ENCODE assay signal across 7 mouse cellular contexts in the genomic region with DNA sequence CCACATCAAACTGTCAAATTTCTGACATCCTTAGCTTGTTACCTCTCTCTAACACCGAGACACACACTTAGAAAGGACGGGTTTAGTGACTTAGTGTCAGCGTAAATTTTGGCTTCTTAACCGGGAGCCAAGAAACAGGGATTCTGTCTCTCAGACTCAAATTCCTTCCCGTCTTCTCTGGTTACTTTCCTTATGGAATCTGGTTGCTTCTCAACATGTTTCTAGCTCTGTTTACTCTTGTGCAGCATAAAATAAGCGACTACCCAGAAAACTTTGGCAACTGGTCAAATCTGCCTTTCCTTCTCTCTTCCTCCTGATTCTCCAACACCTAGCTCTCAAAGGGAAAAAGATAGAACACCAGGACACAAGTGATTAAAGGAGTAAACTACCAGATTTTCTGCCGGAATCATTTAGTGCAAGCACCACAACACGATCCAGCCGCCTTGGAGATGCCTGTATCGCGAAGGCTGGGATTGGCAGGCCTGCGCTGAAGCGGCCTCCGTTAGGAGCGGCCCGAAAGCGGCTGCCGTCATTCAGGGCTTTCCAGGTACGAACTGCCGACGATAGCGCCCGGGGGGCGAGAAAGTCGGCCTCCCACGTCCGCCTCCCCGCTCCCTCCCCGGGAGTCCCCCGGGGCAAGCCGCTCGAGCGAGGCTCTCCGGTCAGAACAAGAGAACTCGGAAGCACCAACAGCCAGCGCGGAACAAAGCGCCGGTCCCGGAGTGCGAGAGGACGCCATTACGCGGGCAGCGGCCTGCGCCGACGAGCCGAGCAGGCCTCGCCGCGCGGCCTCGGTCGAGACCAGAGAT. TPM values are rescaled to one million over a fixed set of nuclear protein-coding genes. Genes with fewer than 3 reads are reported as not detected.
DNase-seq lines count a peak whose midpoint lies in the region; ATAC-seq and TF ChIP-seq lines count a peak whose summit lies in the region.

No protein-coding gene starts in this region.

- peak overlapping the region; percentile 97 for H3K27ac ChIP-seq in lung, embryonic 14.5 days (ENCODE audit: low read depth)
- peak overlapping the region; percentile 99 for H3K27ac ChIP-seq in brown adipose tissue, adult 24 weeks (replicated peaks; ENCODE audit: low read depth, low read length)
- H3K27ac ChIP-seq in forebrain, embryonic 12.5 days = peak overlapping the region; percentile 86
- H3K27ac ChIP-seq in limb, embryonic 14.5 days (replicated peaks; ENCODE audit: low read depth, low read length) = peak overlapping the region; percentile 93
- peak overlapping the region; percentile 94 for H3K27ac ChIP-seq in neural tube, embryonic 14.5 days (ENCODE audit: low read depth, low read length)

- TF ChIP-seq POLR2A in limb, embryonic 14.5 days (IDR thresholded peaks at IDR 0.05; ENCODE audit: borderline replicate concordance, extremely low read depth, insufficient read depth, insufficient read length) = no peak

- H3K9me3 ChIP-seq in lung, embryonic 14.5 days (ENCODE audit: low read depth, low read length) = no peaks in the 10 kb centered on the region
- no peaks in the 10 kb centered on the region for H3K9me3 ChIP-seq in forebrain, embryonic 12.5 days
- no peaks in the 10 kb centered on the region for H3K9me3 ChIP-seq in limb, embryonic 14.5 days (ENCODE audit: control insufficient read depth, low read length)
- H3K9me3 ChIP-seq in neural tube, embryonic 14.5 days (ENCODE audit: control insufficient read depth, low read length) = no peaks in the 10 kb centered on the region

- H3K4me1 ChIP-seq in lung, embryonic 14.5 days (ENCODE audit: insufficient read depth) = peaks cover 5% of the 10 kb centered on the region; the same call in 1 of the 2 replicates
- H3K4me1 ChIP-seq in brown adipose tissue, adult 24 weeks (ENCODE audit: control insufficient read depth, insufficient read depth, insufficient read length, low read length) = 0 out of 2 replicates have a peak, but pooled peaks cover 2% of the 10 kb centered on the region
- peaks cover 11% of the 10 kb centered on the region for H3K4me1 ChIP-seq in forebrain, embryonic 12.5 days
- peaks cover 5% of the 10 kb centered on the region; the same call in 1 of the 2 replicates for H3K4me1 ChIP-seq in limb, embryonic 14.5 days (ENCODE audit: control insufficient read depth, insufficient read depth, low read length)
- peaks cover 8% of the 10 kb centered on the region for H3K4me1 ChIP-seq in neural tube, embryonic 14.5 days (ENCODE audit: control insufficient read depth, insufficient read depth, low read length)

- peak overlapping the region; percentile 82 for H3K4me2 ChIP-seq in lung, embryonic 14.5 days
- H3K4me2 ChIP-seq in forebrain, embryonic 12.5 days = peak overlapping the region; percentile 78
- H3K4me2 ChIP-seq in limb, embryonic 14.5 days (replicated peaks; ENCODE audit: low read depth, low read length, severe bottlenecking) = peak overlapping the region; percentile 79
- H3K4me2 ChIP-seq in neural tube, embryonic 14.5 days (ENCODE audit: low read depth, low read length) = peak overlapping the region; percentile 54

- H3K27me3 ChIP-seq in lung, embryonic 14.5 days (ENCODE audit: insufficient read depth, low read length) = no peaks in the 10 kb centered on the region
- H3K27me3 ChIP-seq in forebrain, embryonic 12.5 days = no peaks in the 10 kb centered on the region
- H3K27me3 ChIP-seq in limb, embryonic 14.5 days (ENCODE audit: control insufficient read depth, insufficient read depth, low read length) = no peaks in the 10 kb centered on the region
- H3K27me3 ChIP-seq in neural tube, embryonic 14.5 days (ENCODE audit: control insufficient read depth, insufficient read depth, low read length) = no peaks in the 10 kb centered on the region; the same call in 1 of the 2 replicates

- TF ChIP-seq CTCF in lung, embryonic 14.5 days (IDR thresholded peaks at IDR 0.05; ENCODE audit: low read depth) = no peak

- under 1% methylated on average over 55 of the region's 55 CpGs for WGBS in lung, embryonic 14.5 days
- under 1% methylated on average over 55 of the region's 55 CpGs for WGBS in forebrain, embryonic 12.5 days
- WGBS in limb, embryonic 14.5 days = under 1% methylated on average over 37 of the region's 55 CpGs
- WGBS in neural tube, embryonic 14.5 days = under 1% methylated on average over 55 of the region's 55 CpGs

- 0 out of 2 replicates have a peak, but pooled peaks cover 2% of the 10 kb centered on the region for H3K36me3 ChIP-seq in lung, embryonic 14.5 days (ENCODE audit: insufficient read depth)
- H3K36me3 ChIP-seq in forebrain, embryonic 12.5 days (replicated peaks) = no peaks in the 10 kb centered on the region
- H3K36me3 ChIP-seq in limb, embryonic 14.5 days (ENCODE audit: control insufficient read depth, insufficient read depth, low read length) = no peaks in the 10 kb centered on the region
- no peaks in the 10 kb centered on the region for H3K36me3 ChIP-seq in neural tube, embryonic 14.5 days (ENCODE audit: control insufficient read depth, insufficient read depth, low read length)

- peak; percentile 61 for DNase-seq in lung, embryonic 14.5 days
- no peak for DNase-seq in lung, postnatal 4 days
- DNase-seq in limb, embryonic 14.5 days (ENCODE audit: low spot score) = peak; percentile 25
- DNase-seq in urinary bladder, postnatal 36 days (ENCODE audit: low spot score in 2 of 2) = no peak

- H3K9ac ChIP-seq in lung, embryonic 14.5 days = peak overlapping the region; percentile 99
- H3K9ac ChIP-seq in forebrain, embryonic 12.5 days = peak overlapping the region; percentile 88
- peak overlapping the region; percentile 98 for H3K9ac ChIP-seq in limb, embryonic 14.5 days (ENCODE audit: low read depth, low read length, severe bottlenecking)
- peak overlapping the region; percentile 97 for H3K9ac ChIP-seq in neural tube, embryonic 14.5 days (replicated peaks; ENCODE audit: low read depth, low read length)

- peak; percentile 59 for ATAC-seq in lung, embryonic 14.5 days (ENCODE audit: insufficient read depth)
- peak; percentile 74 for ATAC-seq in forebrain, embryonic 12.5 days (ENCODE audit: low FRiP score)
- peak; percentile 49 for ATAC-seq in limb, embryonic 14.5 days (ENCODE audit: low FRiP score, low read depth)
- ATAC-seq in neural tube, embryonic 14.5 days (ENCODE audit: low read depth) = peak; percentile 77

- peak overlapping the region; percentile 98 for H3K4me3 ChIP-seq in lung, embryonic 14.5 days (ENCODE audit: low read depth, low read length)
- H3K4me3 ChIP-seq in brown adipose tissue, adult 24 weeks (ENCODE audit: insufficient read depth, low read depth, low read length) = peak overlapping the region; percentile 99
- H3K4me3 ChIP-seq in forebrain, embryonic 12.5 days (replicated peaks) = peak overlapping the region; percentile 98
- peak overlapping the region; percentile 98 for H3K4me3 ChIP-seq in limb, embryonic 14.5 days (replicated peaks; ENCODE audit: low read length)
- peak overlapping the region; percentile 100 for H3K4me3 ChIP-seq in neural tube, embryonic 14.5 days (ENCODE audit: low read depth, low read length)

RNA-seq across cellular contexts. Expression of a gene that starts 0.6 kb away (rescaled TPM):
- 313 and 342 TPM in 2 replicates for polyA plus RNA-seq in lung, embryonic 14.5 days (2014; fragmentation: Nextera tagmentation; extraction: Ambion mirVana)
- polyA plus RNA-seq in brown adipose tissue, adult 24 weeks (2012; ENCODE audit: insufficient read depth, insufficient read length, missing spikeins) = 58.4 and 61.2 TPM in 2 replicates
- 376 and 422 TPM in 2 replicates for polyA plus RNA-seq in forebrain, embryonic 12.5 days (2016; fragmentation: Nextera tagmentation; extraction: Ambion mirVana)
- 181 and 211 TPM in 2 replicates for polyA plus RNA-seq in limb, embryonic 14.5 days (2012; rRNA removed)
- polyA plus RNA-seq in limb, embryonic 14.5 days (2014; fragmentation: Nextera tagmentation; extraction: Ambion mirVana) = 313 and 324 TPM in 2 replicates
- polyA plus RNA-seq in neural tube, embryonic 14.5 days (2014; fragmentation: Nextera tagmentation; extraction: Ambion mirVana) = 332 and 341 TPM in 2 replicates

RNA-seq across cellular contexts. Expression of a gene that starts 25.9 kb away (rescaled TPM):
- polyA plus RNA-seq in lung, embryonic 14.5 days (2014; fragmentation: Nextera tagmentation; extraction: Ambion mirVana) = 21.1 and 22.9 TPM in 2 replicates
- polyA plus RNA-seq in brown adipose tissue, adult 24 weeks (2012; ENCODE audit: insufficient read depth, insufficient read length, missing spikeins) = 34.4 and 39.4 TPM in 2 replicates
- polyA plus RNA-seq in forebrain, embryonic 12.5 days (2016; fragmentation: Nextera tagmentation; extraction: Ambion mirVana) = 31.0 and 31.3 TPM in 2 replicates
- 12.2 and 13.0 TPM in 2 replicates for polyA plus RNA-seq in limb, embryonic 14.5 days (2012; rRNA removed)
- polyA plus RNA-seq in limb, embryonic 14.5 days (2014; fragmentation: Nextera tagmentation; extraction: Ambion mirVana) = 19.1 and 21.2 TPM in 2 replicates
- 32.5 and 33.9 TPM in 2 replicates for polyA plus RNA-seq in neural tube, embryonic 14.5 days (2014; fragmentation: Nextera tagmentation; extraction: Ambion mirVana)

Comparison
In these comparisons a context has a peak if more than half of its experiments do, and no peak if none do; other contexts are left out.
1. DNase-seq: peak in lung, embryonic 14.5 days (single experiment) and limb, embryonic 14.5 days (single experiment); none in lung, postnatal 4 days (0 of 2) and urinary bladder, postnatal 36 days (0 of 2).
2. Peak in every context shown above with its lines, with median percentiles within 50 percentile points of each other: ATAC-seq, H3K27ac ChIP-seq, H3K4me2 ChIP-seq, H3K4me3 ChIP-seq and H3K9ac ChIP-seq.